Comparison of ENCODE assay signal across 8 mouse cellular contexts in genomic region chr17:45628885-45629855, GRCm38 (mm10). TPM values are rescaled to one million over a fixed set of nuclear protein-coding genes. Genes with fewer than 3 reads are reported as not detected.
DNase-seq lines count a peak whose midpoint lies in the region; ATAC-seq and TF ChIP-seq lines count a peak whose summit lies in the region.

No protein-coding gene starts in this region.

- intact Hi-C loops in left cerebral cortex, adult 2 months (cut with DNase I), result loop anchor here (10.0 kb wide), 1 partner anchor 154 kb away; the partner anchor contains the start of gene Spats1
- intact Hi-C loops in left cerebral cortex, postnatal 25 days (cut with DNase I), result no loop called here

- peak overlapping the region; percentile 53; the same call in 1 of the 2 replicates for H3K9ac ChIP-seq in kidney, postnatal 0 days (ENCODE audit: low read depth, low read length)
- H3K9ac ChIP-seq in midbrain, postnatal 0 days (replicated peaks; ENCODE audit: low read length, poor library complexity, severe bottlenecking), result no peak overlapping the region

- no peaks in the 10 kb centered on the region for H3K36me3 ChIP-seq in heart, embryonic 10.5 days
- no peaks in the 10 kb centered on the region for H3K36me3 ChIP-seq in kidney, postnatal 0 days (ENCODE audit: insufficient read depth, low read length)
- H3K36me3 ChIP-seq in midbrain, postnatal 0 days (ENCODE audit: insufficient read depth, low read length), result no peaks in the 10 kb centered on the region

- WGBS in heart, embryonic 10.5 days, result 51% methylated on average over 13 of the region's 13 CpGs
- WGBS in kidney, postnatal 0 days, result 55% methylated on average over 13 of the region's 13 CpGs
- 65% methylated on average over 13 of the region's 13 CpGs for WGBS in midbrain, postnatal 0 days

- no peaks in the 10 kb centered on the region for H3K9me3 ChIP-seq in heart, embryonic 10.5 days
- no peaks in the 10 kb centered on the region for H3K9me3 ChIP-seq in kidney, postnatal 0 days (replicated peaks; ENCODE audit: low read length)
- H3K9me3 ChIP-seq in midbrain, postnatal 0 days (ENCODE audit: low read length), result no peaks in the 10 kb centered on the region

- no peak for TF ChIP-seq CTCF in left cerebral cortex, adult 2 months (IDR thresholded peaks at IDR 0.05)
- no peak for TF ChIP-seq CTCF in kidney, postnatal 0 days (IDR thresholded peaks at IDR 0.05; ENCODE audit: low read depth)
- no peak for TF ChIP-seq CTCF in midbrain, postnatal 0 days (IDR thresholded peaks at IDR 0.05)

- peaks cover 31% of the 10 kb centered on the region for H3K4me1 ChIP-seq in heart, embryonic 10.5 days
- peaks cover 12% of the 10 kb centered on the region for H3K4me1 ChIP-seq in kidney, postnatal 0 days (replicated peaks; ENCODE audit: insufficient read depth, low read length)
- H3K4me1 ChIP-seq in midbrain, postnatal 0 days (ENCODE audit: insufficient read depth, low read length), result peaks cover 5% of the 10 kb centered on the region; the same call in 1 of the 2 replicates

- H3K27ac ChIP-seq in left cerebral cortex, adult 2 months, result no peak overlapping the region; the same call in 1 of the 2 replicates
- H3K27ac ChIP-seq in heart, embryonic 10.5 days, result peak overlapping the region; percentile 89
- H3K27ac ChIP-seq in kidney, postnatal 0 days, result peak overlapping the region; percentile 74; the same call in 1 of the 2 replicates
- peak overlapping the region; percentile 81 for H3K27ac ChIP-seq in midbrain, postnatal 0 days (ENCODE audit: low read depth, low read length)

- DNase-seq in left cerebral cortex, adult 2 months (ENCODE audit: extremely low spot score in 1 of 2, low spot score in 2 of 2), result no peak
- DNase-seq in left cerebral cortex, postnatal 25 days (ENCODE audit: low spot score in 2 of 2), result no peak
- no peak for DNase-seq in heart, embryonic 10.5 days (ENCODE audit: low spot score)
- DNase-seq in kidney, postnatal 0 days (ENCODE audit: low spot score), result peak; percentile 80
- peak; percentile 42 for DNase-seq in midbrain, postnatal 0 days (ENCODE audit: low spot score)
- no peak for DNase-seq in cerebellum, adult 18-20 months
- no peak for DNase-seq in embryo, embryonic 11 days
- no peak for DNase-seq in c-Kit-positive CD71-positive TER-119-positive erythroid progenitor cells, embryonic 14.5 days (ENCODE audit: low spot score)

- H3K27me3 ChIP-seq in heart, embryonic 10.5 days (ENCODE audit: insufficient read depth, poor library complexity, severe bottlenecking), result no peaks in the 10 kb centered on the region
- H3K27me3 ChIP-seq in kidney, postnatal 0 days (ENCODE audit: insufficient read depth, low read length), result no peaks in the 10 kb centered on the region
- H3K27me3 ChIP-seq in midbrain, postnatal 0 days (ENCODE audit: insufficient read depth, low read length), result peaks cover 3% of the 10 kb centered on the region; the same call in 1 of the 2 replicates

- 0 out of 2 replicates have a peak, but pooled peaks have one; percentile 29 for ATAC-seq in kidney, postnatal 0 days (replicated peaks; ENCODE audit: low FRiP score, low read depth)
- no peak for ATAC-seq in midbrain, postnatal 0 days (ENCODE audit: low FRiP score)

- peak overlapping the region; percentile 47; the same call in 1 of the 2 replicates for H3K4me3 ChIP-seq in left cerebral cortex, adult 2 months
- H3K4me3 ChIP-seq in heart, embryonic 10.5 days, result peak overlapping the region; percentile 62
- H3K4me3 ChIP-seq in kidney, postnatal 0 days (replicated peaks; ENCODE audit: low read depth, low read length), result no peak overlapping the region
- H3K4me3 ChIP-seq in midbrain, postnatal 0 days (ENCODE audit: low read depth, low read length), result peak overlapping the region; percentile 40

- peak overlapping the region; percentile 70 for H3K4me2 ChIP-seq in kidney, postnatal 0 days (ENCODE audit: low read length)
- H3K4me2 ChIP-seq in midbrain, postnatal 0 days (ENCODE audit: low read depth, low read length, poor library complexity, severe bottlenecking), result peak overlapping the region; percentile 63

RNA-seq across cellular contexts. Expression of gene Mymx, which starts 27.3 kb away (rescaled TPM):
- not detected for total RNA-seq in left cerebral cortex, adult 2 months (2021)
- total RNA-seq in left cerebral cortex, postnatal 25 days (2021), result not detected
- 0.31 and 0.41 TPM in 2 replicates for polyA plus RNA-seq in heart, embryonic 10.5 days (2016; fragmentation: Nextera tagmentation; extraction: Ambion mirVana)
- 16.7 and 18.4 TPM in 2 replicates for polyA plus RNA-seq in kidney, postnatal 0 days (2015; fragmentation: Nextera tagmentation; extraction: Ambion mirVana)
- total RNA-seq in midbrain, postnatal 0 days (2014; rRNA removed), result not detected in 2 replicates
- polyA plus RNA-seq in midbrain, postnatal 0 days (2015; fragmentation: Nextera tagmentation; extraction: Ambion mirVana), result not detected in 2 replicates

RNA-seq across cellular contexts. Expression of gene Slc29a1, which starts 29.8 kb away (rescaled TPM):
- total RNA-seq in left cerebral cortex, adult 2 months (2021), result 10 to 100 TPM; 19.7 to 23.6 TPM
- total RNA-seq in left cerebral cortex, postnatal 25 days (2021), result 10 to 100 TPM; 16.8 to 18.8 TPM
- polyA plus RNA-seq in heart, embryonic 10.5 days (2016; fragmentation: Nextera tagmentation; extraction: Ambion mirVana), result 75.0 and 75.1 TPM in 2 replicates
- polyA plus RNA-seq in kidney, postnatal 0 days (2015; fragmentation: Nextera tagmentation; extraction: Ambion mirVana), result 93.6 and 101 TPM in 2 replicates
- 45.3 and 82.1 TPM in 2 replicates for total RNA-seq in midbrain, postnatal 0 days (2014; rRNA removed)
- polyA plus RNA-seq in midbrain, postnatal 0 days (2015; fragmentation: Nextera tagmentation; extraction: Ambion mirVana), result 38.4 TPM in 2 replicates

RNA-seq across cellular contexts. Expression of gene Capn11, which starts 30.0 kb away (rescaled TPM):
- total RNA-seq in left cerebral cortex, adult 2 months (2021), result 1 to 10 TPM in 1 of 2 experiments, under 1 TPM in 1; 0.25 to 1.5 TPM
- total RNA-seq in left cerebral cortex, postnatal 25 days (2021), result under 1 TPM; 0.18 to 0.21 TPM
- 0.51 and 0.95 TPM in 2 replicates for polyA plus RNA-seq in heart, embryonic 10.5 days (2016; fragmentation: Nextera tagmentation; extraction: Ambion mirVana)
- polyA plus RNA-seq in kidney, postnatal 0 days (2015; fragmentation: Nextera tagmentation; extraction: Ambion mirVana), result 0.17 TPM in 1 of 2 replicates, not detected in the other
- 1.2 and 1.4 TPM in 2 replicates for total RNA-seq in midbrain, postnatal 0 days (2014; rRNA removed)
- polyA plus RNA-seq in midbrain, postnatal 0 days (2015; fragmentation: Nextera tagmentation; extraction: Ambion mirVana), result 0.19 and 1.4 TPM in 2 replicates

RNA-seq across cellular contexts. Expression of gene Hsp90ab1, which starts 56.1 kb away (rescaled TPM):
- 1,000 to 10,000 TPM; 1,492 to 1,507 TPM for total RNA-seq in left cerebral cortex, adult 2 months (2021)
- 1,000 to 10,000 TPM; 1,565 to 1,601 TPM for total RNA-seq in left cerebral cortex, postnatal 25 days (2021)
- polyA plus RNA-seq in heart, embryonic 10.5 days (2016; fragmentation: Nextera tagmentation; extraction: Ambion mirVana), result 1,633 and 1,893 TPM in 2 replicates
- polyA plus RNA-seq in kidney, postnatal 0 days (2015; fragmentation: Nextera tagmentation; extraction: Ambion mirVana), result 1,330 and 1,432 TPM in 2 replicates
- 1,063 and 1,068 TPM in 2 replicates for total RNA-seq in midbrain, postnatal 0 days (2014; rRNA removed)
- 1,368 and 1,371 TPM in 2 replicates for polyA plus RNA-seq in midbrain, postnatal 0 days (2015; fragmentation: Nextera tagmentation; extraction: Ambion mirVana)

RNA-seq across cellular contexts. Expression of gene Mrpl14, which starts 57.0 kb away (rescaled TPM):
- total RNA-seq in left cerebral cortex, adult 2 months (2021), result 10 to 100 TPM; 42.4 to 44.1 TPM
- 10 to 100 TPM; 39.5 to 41.2 TPM for total RNA-seq in left cerebral cortex, postnatal 25 days (2021)
- 148 and 163 TPM in 2 replicates for polyA plus RNA-seq in heart, embryonic 10.5 days (2016; fragmentation: Nextera tagmentation; extraction: Ambion mirVana)
- polyA plus RNA-seq in kidney, postnatal 0 days (2015; fragmentation: Nextera tagmentation; extraction: Ambion mirVana), result 148 and 160 TPM in 2 replicates
- total RNA-seq in midbrain, postnatal 0 days (2014; rRNA removed), result 41.9 and 42.8 TPM in 2 replicates
- 113 and 114 TPM in 2 replicates for polyA plus RNA-seq in midbrain, postnatal 0 days (2015; fragmentation: Nextera tagmentation; extraction: Ambion mirVana)

Comparison
In these comparisons a context has a peak if more than half of its experiments do, and no peak if none do; other contexts are left out.
1. DNase-seq: peak in kidney, postnatal 0 days (single experiment) and midbrain, postnatal 0 days (single experiment); none in left cerebral cortex, adult 2 months (0 of 2), left cerebral cortex, postnatal 25 days (0 of 2), heart, embryonic 10.5 days (single experiment), cerebellum, adult 18-20 months (0 of 2), embryo, embryonic 11 days (single experiment) and c-Kit-positive CD71-positive TER-119-positive erythroid progenitor cells, embryonic 14.5 days (single experiment).